Mouse (Mus musculus): ENCODE results near the gene Mapk12.

Gene Mapk12

GRCm38 (mm10) chr15:89138531-89138930 lies 2.0 kb downstream of the Mapk12 start:
- DNase-seq (ENCODE audit: low spot score in 2 of 2) = no peak

- no peak for DNase-seq (ENCODE audit: low spot score in 2 of 2)
Measured at GRCm38 (mm10) chr15:89138046-89138405, 2.5 kb downstream of the Mapk12 start.

GRCm38 (mm10) chr15:89137378-89138045 lies 3.0 kb downstream of the Mapk12 start:
- no peak for DNase-seq (ENCODE audit: low spot score in 2 of 2)

GRCm38 (mm10) chr15:89136461-89137155 lies 3.9 kb downstream of the Mapk12 start:
- no peak for DNase-seq (ENCODE audit: low spot score in 2 of 2)

GRCm38 (mm10) chr15:89131316-89131715 lies 9.2 kb downstream of the Mapk12 start:
- DNase-seq (ENCODE audit: low spot score in 2 of 2) = peak; percentile 87 to 91

GRCm38 (mm10) chr15:89130245-89130644 lies 10.3 kb downstream of the Mapk12 start:
- no peak for DNase-seq (ENCODE audit: low spot score in 2 of 2)

GRCm38 (mm10) chr15:89128382-89129350 lies 11.8 kb downstream of the Mapk12 start, which contains the start of gene Hdac10:
Hdac10 (minus strand) TSS chr15:89128700.
- peak; percentile 92 to 93 for DNase-seq (ENCODE audit: low spot score in 2 of 2)

- DNase-seq (ENCODE audit: low spot score in 2 of 2) = no peak
Measured at GRCm38 (mm10) chr15:89127364-89127940, 13.1 kb downstream of the Mapk12 start.

GRCm38 (mm10) chr15:89126622-89127021 lies 13.9 kb downstream of the Mapk12 start:
- no peak for DNase-seq (ENCODE audit: low spot score in 2 of 2)

GRCm38 (mm10) chr15:89125351-89125750 lies 15.2 kb downstream of the Mapk12 start:
- DNase-seq (ENCODE audit: low spot score in 2 of 2) = no peak

GRCm38 (mm10) chr15:89124312-89124711 lies 16.2 kb downstream of the Mapk12 start:
- DNase-seq (ENCODE audit: low spot score in 2 of 2) = no peak

- DNase-seq (ENCODE audit: low spot score in 2 of 2) = no peak
Measured at GRCm38 (mm10) chr15:89123595-89123994, 16.9 kb downstream of the Mapk12 start.

GRCm38 (mm10) chr15:89122649-89123366 lies 17.7 kb downstream of the Mapk12 start, which contains the start of gene Tubgcp6:
Tubgcp6 (minus strand) TSS chr15:89123112.
- DNase-seq (ENCODE audit: low spot score in 2 of 2) = peak; percentile 90 to 93

- DNase-seq (ENCODE audit: low spot score in 2 of 2) = peak; percentile 36 to 52
Measured at GRCm38 (mm10) chr15:89118007-89118406, 22.5 kb downstream of the Mapk12 start.

- no peak for DNase-seq (ENCODE audit: low spot score in 2 of 2)
Measured at GRCm38 (mm10) chr15:89110147-89110546, 30.4 kb downstream of the Mapk12 start.

- DNase-seq (ENCODE audit: low spot score in 2 of 2) = no peak
Measured at GRCm38 (mm10) chr15:89106976-89107375, 33.5 kb downstream of the Mapk12 start.

- no peak for DNase-seq (ENCODE audit: low spot score in 2 of 2)
Measured at GRCm38 (mm10) chr15:89106073-89106472, 34.4 kb downstream of the Mapk12 start.

GRCm38 (mm10) chr15:89104425-89104824 lies 36.1 kb downstream of the Mapk12 start:
- DNase-seq (ENCODE audit: low spot score in 2 of 2) = no peak

GRCm38 (mm10) chr15:89103921-89104320 lies 36.6 kb downstream of the Mapk12 start:
- no peak for DNase-seq (ENCODE audit: low spot score in 2 of 2)

GRCm38 (mm10) chr15:89102646-89103045 lies 37.9 kb downstream of the Mapk12 start:
- no peak for DNase-seq (ENCODE audit: low spot score in 2 of 2)

- DNase-seq (ENCODE audit: low spot score in 2 of 2) = no peak
Measured at GRCm38 (mm10) chr15:89100823-89101222, 39.7 kb downstream of the Mapk12 start.

Data from spleen, postnatal 36 days (tissue).